Mouse (Mus musculus): ENCODE measurements around the gene Ciao2a.

- TF ChIP-seq CTCF (IDR thresholded peaks at IDR 0.05; ENCODE audit: control insufficient read depth, insufficient read depth, insufficient replicate concordance, low read depth, low read length), result no peak
- no peak for TF ChIP-seq POLR2A (IDR thresholded peaks at IDR 0.05; ENCODE audit: control insufficient read depth, low read depth, low read length)
Measured at GRCm38 (mm10) chr9:66101577-66101976, 24.8 kb upstream of the Ciao2a start.

Measured in testis, adult 2 months (tissue).